Mouse (Mus musculus) embryonic fibroblast, embryonic 13.5 days (primary cell): Measurements from ENCODE around the gene Cyp2c50. TPM values are rescaled to one million over a fixed set of nuclear protein-coding genes. Genes with fewer than 3 reads are reported as not detected.
"Not testable (repeated sequence)": the region's sequence is repeated elsewhere in the genome, so short reads cannot be mapped to it uniquely, and the experiment has no call there.

Experiments
- H3K27ac ChIP-seq: 2 replicates; pipeline ENCODE4 v1.5.1; 2012; ENCODE audit warnings: low read length, control low read depth, inconsistent platforms; ENCODE audit not compliant: insufficient read depth
- H3K4me1 ChIP-seq: 2 replicates; pipeline ENCODE4 v1.6.1; 2011; ENCODE audit warnings: low read length; ENCODE audit not compliant: control insufficient read depth, insufficient read depth
- H3K4me3 ChIP-seq: 2 replicates; pipeline ENCODE4 v1.5.1; 2011; ENCODE audit warnings: mild to moderate bottlenecking, control low read depth, low read length; ENCODE audit not compliant: insufficient read depth
- CTCF ChIP-seq: IDR thresholded peaks from 2 replicates; pipeline ENCODE4 v1.5.1; 2011; ENCODE audit warnings: mild to moderate bottlenecking, control low read depth, low read length, moderate library complexity, borderline replicate concordance; ENCODE audit not compliant: insufficient read depth
- POLR2A ChIP-seq: IDR thresholded peaks from 2 replicates; pipeline ENCODE4 v1.6.1; 2011; ENCODE audit warnings: low read depth, mild to moderate bottlenecking, control low read depth, low read length, moderate library complexity
- polyA plus RNA-seq: library from polyadenylated mRNA; stranded (reverse); fragments of >200 nt; gene quantifications from 2 replicates; pipeline ENCODE4 v1.2.4, GENCODE M21; 2011; ENCODE audit warnings: low read depth; ENCODE audit not compliant: missing spikeins, insufficient read length

Cyp2c50 gene
- not detected in 2 replicates for polyA plus RNA-seq

- not testable (repeated sequence) for H3K4me1 ChIP-seq, H3K4me3 ChIP-seq, H3K27ac ChIP-seq
Measured at GRCm38 (mm10) chr19:40089421-40089820, at the start of gene Cyp2c50. Gene Cyp2c50, plus strand, starts transcription at chr19:40089688.

- Histone ChIP-seq H3K4me3 (no peak within 1 kb of the TSS), H3K27ac (no peak within 1 kb of the TSS), H3K4me1 (no peaks in the 10 kb centered on the region)
- TF ChIP-seq CTCF (no peak), POLR2A (no peak)
Measured at GRCm38 (mm10) chr19:40073701-40074100, 15.8 kb upstream of the Cyp2c50 start, which contains the start of gene Cyp2c54. Gene Cyp2c54, minus strand, starts transcription at chr19:40073827.

GRCm38 (mm10) chr19:40088381-40088780 lies 1.1 kb upstream of the Cyp2c50 start:
- no peak overlapping the region for H3K27ac ChIP-seq
- H3K4me1 ChIP-seq = no peaks in the 10 kb centered on the region
- TF ChIP-seq CTCF (no peak), POLR2A (no peak)
- H3K4me3 ChIP-seq = no peak overlapping the region

- Histone ChIP-seq H3K27ac (no peak overlapping the region), H3K4me1 (no peaks in the 10 kb centered on the region), H3K4me3 (no peak overlapping the region)
- TF ChIP-seq POLR2A (no peak), CTCF (no peak)
Measured at GRCm38 (mm10) chr19:40091111-40091510, 1.6 kb downstream of the Cyp2c50 start.

- H3K4me3 ChIP-seq, H3K4me1 ChIP-seq, H3K27ac ChIP-seq: not testable (repeated sequence)
Measured at GRCm38 (mm10) chr19:40119624-40120023, 30.1 kb downstream of the Cyp2c50 start.

- H3K4me1 ChIP-seq, H3K27ac ChIP-seq, H3K4me3 ChIP-seq: not testable (repeated sequence)
Measured at GRCm38 (mm10) chr19:40125165-40125564, 35.7 kb downstream of the Cyp2c50 start.

- H3K4me1 ChIP-seq, H3K4me3 ChIP-seq, H3K27ac ChIP-seq: not testable (repeated sequence)
Measured at GRCm38 (mm10) chr19:40126996-40127395, 37.5 kb downstream of the Cyp2c50 start.

Other genes starting within 250 kb of the Cyp2c50 start
- not detected in 2 replicates for gene Cyp2c69, start 202.9 kb upstream of the Cyp2c50 start, polyA plus RNA-seq
- gene Cyp2c37, start 97.3 kb upstream of the Cyp2c50 start, polyA plus RNA-seq = not detected in 2 replicates
- not detected in 2 replicates for gene Cyp2c54, start 15.9 kb upstream of the Cyp2c50 start, polyA plus RNA-seq
- not detected in 2 replicates for gene Cyp2c70, start 97.6 kb downstream of the Cyp2c50 start, polyA plus RNA-seq
- 121 and 212 TPM in 2 replicates for gene Pdlim1, start 182.2 kb downstream of the Cyp2c50 start, polyA plus RNA-seq